Mouse (Mus musculus): ENCODE measurements around the gene Rbm47.
A peak's percentile ranks its signal among the peaks of the same experiment; 100 is the strongest.
"Not testable (repeated sequence)": the region's sequence is repeated elsewhere in the genome, so short reads cannot be mapped to it uniquely, and the experiment has no call there.

Rbm47 gene

GRCm38 (mm10) chr5:66173018-66173417 lies at the start of gene Rbm47:
Gene Rbm47, minus strand, starts transcription at chr5:66173118.
- no peak for DNase-seq (ENCODE audit: extremely low read depth, low read depth)

DNA sequence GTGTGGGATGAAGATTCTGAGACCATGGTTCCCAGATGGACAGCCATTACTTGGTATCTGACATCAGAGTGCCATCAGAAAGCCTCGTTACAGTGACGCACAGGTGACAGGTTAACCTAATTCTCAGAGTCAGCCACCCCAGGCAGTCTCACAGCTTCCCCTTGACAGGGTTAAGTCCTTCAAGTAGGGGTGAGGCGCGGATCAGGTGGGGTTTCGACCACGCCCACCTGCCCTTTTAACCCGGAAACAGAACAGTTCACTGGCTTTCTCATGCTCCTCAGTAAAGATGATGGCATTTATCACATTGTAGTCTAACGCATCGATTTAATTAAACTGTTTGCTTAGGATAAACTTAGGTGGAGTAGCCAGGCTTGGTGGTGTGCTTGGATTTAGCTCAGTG lies 47.7 kb upstream of the Rbm47 start:
- DNase-seq (ENCODE audit: extremely low read depth, low read depth) = no peak

GRCm38 (mm10) chr5:66219692-66220091 lies 46.8 kb upstream of the Rbm47 start:
- DNase-seq (ENCODE audit: extremely low read depth, low read depth) = no peak

DNA sequence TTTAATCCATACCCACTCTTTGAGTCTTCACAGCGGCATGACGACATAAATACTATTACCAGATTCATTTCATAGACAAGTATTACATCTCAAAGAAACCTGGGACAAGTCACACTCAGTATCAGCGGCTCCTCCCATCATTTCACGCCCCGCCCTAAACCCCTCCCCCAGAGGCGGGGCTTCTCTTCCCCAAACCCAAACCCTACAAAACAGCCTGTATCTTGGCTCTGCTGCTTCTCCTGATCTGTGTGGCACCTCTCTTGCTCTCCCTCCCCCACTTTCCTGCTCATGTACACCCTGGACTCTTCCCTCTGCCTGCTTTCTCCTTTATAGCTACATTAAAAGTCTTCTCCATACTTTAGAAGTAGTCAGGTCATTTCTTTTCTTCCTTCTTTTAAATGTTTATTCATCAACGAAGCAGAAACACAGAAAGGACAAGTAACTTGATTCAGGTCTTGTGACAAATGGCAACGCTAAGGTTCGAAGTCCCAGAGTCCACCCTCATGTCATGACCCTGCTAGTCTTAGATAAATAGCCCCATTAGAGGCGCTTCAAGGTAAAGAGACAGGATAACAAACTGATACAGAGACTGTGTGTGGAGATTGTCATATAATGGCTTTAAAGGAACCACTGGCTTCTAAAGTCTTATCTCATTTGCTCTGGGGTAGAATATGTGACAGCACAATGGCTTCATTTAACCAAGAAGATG lies 42.8 kb upstream of the Rbm47 start:
- no peak for DNase-seq (ENCODE audit: extremely low read depth, low read depth)

GRCm38 (mm10) chr5:66214395-66214935 lies 41.5 kb upstream of the Rbm47 start:
- no peak for DNase-seq (ENCODE audit: extremely low read depth, low read depth)

DNA sequence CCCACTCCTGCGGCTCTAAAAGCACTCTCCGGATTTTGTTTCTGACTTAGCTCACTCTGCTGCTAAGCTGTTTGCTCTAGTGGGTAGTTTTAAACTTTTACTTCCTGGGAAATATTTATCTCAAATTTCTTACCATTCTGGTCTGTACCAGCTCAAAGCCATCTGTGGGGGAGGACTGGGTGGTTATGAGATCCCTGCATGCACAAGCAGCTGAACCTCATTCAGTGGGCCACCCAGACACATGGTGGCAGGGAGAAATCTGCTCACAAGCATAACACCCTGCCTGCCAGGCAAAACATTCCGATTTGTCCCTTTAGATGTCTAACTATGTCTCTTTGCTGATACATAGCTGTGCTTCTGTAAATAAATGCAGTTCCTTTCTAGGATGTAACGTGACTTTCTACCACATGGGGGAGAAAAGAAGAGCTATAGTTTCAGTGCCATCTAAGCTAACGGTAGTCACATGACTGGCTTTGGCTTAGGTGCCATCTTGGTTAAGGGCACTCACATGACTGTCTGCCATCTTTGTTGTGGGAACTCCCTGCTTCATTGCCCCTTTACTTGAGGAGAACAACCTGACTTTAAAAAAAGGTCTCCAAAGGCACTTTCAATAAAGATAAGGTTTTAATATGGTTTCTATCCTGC lies 36.7 kb upstream of the Rbm47 start:
- peak; percentile 14 for DNase-seq (ENCODE audit: extremely low read depth, low read depth)

GRCm38 (mm10) chr5:66204966-66205365 lies 32.0 kb upstream of the Rbm47 start:
- DNase-seq (ENCODE audit: extremely low read depth, low read depth) = no peak

DNA sequence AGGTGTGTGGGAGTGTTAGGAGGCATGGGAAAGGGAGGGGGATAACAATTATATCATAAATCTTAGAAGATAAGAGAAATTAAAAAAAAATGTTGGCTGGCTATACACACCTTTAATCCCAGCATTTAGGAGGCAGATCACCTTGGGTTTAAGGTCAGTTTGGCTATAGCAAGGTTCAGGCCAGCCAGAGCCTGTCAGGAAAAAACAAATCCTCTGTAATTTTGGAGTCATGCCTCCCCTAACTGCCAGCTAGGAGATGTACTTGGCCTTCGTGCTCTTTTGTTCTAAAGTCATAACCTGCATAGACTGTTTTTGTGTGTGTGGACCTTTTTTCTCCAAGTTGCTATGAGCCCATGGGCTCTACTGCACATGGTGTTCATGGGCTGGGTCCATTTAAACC lies 30.5 kb upstream of the Rbm47 start:
- DNase-seq (ENCODE audit: extremely low read depth, low read depth) = no peak

GRCm38 (mm10) chr5:66200044-66200443 lies 27.1 kb upstream of the Rbm47 start:
- DNase-seq (ENCODE audit: extremely low read depth, low read depth) = no peak

DNA sequence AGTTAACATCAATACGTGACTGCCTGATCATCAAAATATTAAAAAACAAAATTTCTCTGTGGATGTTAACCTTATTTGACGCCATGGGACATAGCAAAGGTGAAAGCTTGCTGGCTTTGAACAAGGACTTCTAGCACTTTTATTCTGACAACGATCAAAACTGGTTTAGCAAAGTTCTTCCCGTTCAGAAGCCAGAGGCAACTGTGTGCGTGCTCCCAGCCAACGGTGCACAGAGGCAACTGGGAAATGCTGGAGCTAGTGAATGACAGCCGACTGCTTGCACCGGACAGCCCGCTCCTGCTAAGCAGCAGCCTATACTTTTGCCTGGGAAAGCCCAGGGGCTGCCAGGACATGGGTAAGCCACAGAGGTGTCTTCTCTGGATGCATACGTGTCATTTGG lies 22.4 kb upstream of the Rbm47 start:
- DNase-seq (ENCODE audit: extremely low read depth, low read depth) = no peak

DNA sequence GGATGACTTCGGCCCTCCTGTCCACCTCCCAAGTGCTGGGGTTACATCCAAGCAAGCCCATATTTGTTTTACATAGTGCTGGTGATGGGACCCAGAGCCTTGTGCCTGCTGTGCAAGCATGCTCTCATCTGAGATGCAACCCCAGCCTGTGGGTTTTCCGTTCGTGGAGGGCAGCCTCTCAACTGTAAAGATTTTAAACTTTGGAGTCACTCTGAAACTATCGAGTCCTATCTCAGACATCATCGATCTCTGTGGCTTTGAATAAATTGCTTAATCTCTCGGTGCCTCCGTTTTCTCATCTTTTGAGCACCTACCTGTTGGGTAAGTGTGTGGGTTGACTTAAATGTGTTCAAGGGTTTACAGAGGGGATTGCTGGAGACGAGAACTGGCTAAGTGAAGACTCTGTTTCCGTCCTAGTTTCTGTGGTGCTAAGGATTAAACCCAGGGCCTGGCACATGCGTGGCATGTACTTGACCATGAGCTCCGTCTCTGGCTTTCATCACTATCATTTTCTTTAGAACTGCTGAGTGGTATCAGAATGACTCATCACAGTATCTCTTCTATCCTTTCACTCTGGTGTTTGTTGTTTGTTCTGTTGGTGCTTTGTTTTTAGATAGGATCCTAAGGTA lies 20.4 kb upstream of the Rbm47 start:
- DNase-seq (ENCODE audit: extremely low read depth, low read depth) = no peak

GRCm38 (mm10) chr5:66191185-66191503 lies 18.2 kb upstream of the Rbm47 start:
- no peak for DNase-seq (ENCODE audit: extremely low read depth, low read depth)

DNA sequence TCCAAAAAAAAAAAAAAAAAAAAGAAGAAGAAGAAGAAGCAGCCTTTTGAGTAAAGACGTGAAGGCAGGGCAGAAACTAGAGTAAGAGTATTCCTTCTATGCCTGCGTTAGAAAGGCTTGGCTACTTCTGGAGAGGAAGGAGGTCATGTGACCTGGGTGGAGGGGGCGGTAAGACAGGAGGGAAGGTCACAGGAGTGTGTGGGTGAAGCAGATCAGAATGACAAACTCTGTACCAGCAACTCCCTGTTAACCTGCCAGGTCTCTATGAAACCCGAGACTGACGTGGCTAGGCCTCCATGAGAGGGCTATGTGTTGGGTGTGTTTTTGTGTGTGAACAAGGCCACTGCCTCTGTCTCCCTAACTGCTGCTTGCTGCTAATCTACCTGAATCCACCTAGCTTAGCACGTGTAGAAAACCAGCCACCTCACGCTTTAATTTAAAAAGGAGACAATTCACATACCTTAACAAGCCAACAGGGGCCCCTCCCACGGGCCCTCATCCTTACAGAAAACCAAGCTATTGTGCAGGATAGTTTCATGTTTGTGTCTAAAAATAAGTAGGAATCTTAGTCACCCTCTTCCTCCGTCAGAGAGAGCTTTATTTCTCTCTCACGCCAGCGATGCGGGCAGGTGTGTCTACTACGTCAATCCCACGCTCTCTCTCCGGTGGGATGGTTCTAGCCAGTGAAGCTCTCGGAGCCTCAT lies 17.7 kb upstream of the Rbm47 start:
- DNase-seq (ENCODE audit: extremely low read depth, low read depth) = no peak

- not testable (repeated sequence) for DNase-seq (ENCODE audit: extremely low read depth, low read depth)
These were observed 15.7 kb upstream of the Rbm47 start for GRCm38 (mm10) chr5:66188591-66188990.

GRCm38 (mm10) chr5:66182156-66182555 lies 9.2 kb upstream of the Rbm47 start:
- no peak for DNase-seq (ENCODE audit: extremely low read depth, low read depth)

DNA sequence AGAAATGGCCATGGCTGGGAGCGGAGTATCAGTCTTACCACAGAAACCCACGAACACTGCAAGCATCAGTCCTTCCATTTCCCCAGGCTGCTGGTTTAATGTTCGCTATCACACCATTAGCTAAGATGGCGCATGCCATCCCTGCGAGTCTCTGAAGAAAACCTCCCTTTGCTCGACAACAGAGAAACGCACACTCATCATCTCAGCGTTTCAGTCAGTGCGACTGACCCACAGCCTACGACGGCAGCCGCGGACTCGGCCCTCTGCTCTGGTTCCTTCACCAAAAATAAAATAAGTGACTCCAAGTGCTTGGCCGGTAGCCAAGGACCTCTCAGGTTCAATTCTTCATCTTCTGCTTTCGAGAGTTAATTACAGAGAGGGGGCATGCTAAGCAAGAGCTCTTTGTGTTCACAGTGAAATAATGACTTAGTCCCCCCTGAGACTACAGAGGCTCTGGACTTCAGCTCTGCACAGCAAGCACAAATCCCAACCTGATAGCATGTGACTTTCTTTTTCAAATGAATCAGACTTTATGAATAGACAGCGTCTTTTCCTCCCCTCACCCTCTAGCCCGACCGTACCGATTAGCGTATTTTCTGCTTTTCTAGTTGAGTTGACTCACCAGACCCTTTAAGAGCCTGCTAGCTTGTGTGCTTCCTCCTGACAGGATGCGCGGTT lies 1.4 kb upstream of the Rbm47 start:
- DNase-seq (ENCODE audit: extremely low read depth, low read depth) = no peak

- no peak for DNase-seq (ENCODE audit: extremely low read depth, low read depth)
These were observed 2.3 kb downstream of the Rbm47 start for GRCm38 (mm10) chr5:66170591-66170990.

DNA sequence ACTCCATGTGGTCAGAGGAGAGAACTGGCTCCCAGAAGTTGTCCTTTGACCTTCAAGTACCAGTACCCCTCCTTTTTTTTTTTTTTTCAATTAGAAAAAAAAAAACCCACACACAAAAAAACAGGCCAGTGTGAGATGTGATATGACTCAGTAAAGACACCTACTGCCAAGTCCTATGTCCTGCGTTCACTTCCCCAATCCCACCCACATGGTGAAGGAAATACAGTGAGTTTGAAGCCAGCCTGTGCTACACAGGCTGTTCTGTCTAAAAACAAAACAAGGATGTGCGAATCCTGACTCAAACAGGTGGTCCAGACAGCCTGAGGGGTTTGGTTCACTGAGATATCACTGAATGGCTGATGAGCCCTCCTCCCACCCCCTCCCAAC lies 3.8 kb downstream of the Rbm47 start:
- no peak for DNase-seq (ENCODE audit: extremely low read depth, low read depth)

DNA sequence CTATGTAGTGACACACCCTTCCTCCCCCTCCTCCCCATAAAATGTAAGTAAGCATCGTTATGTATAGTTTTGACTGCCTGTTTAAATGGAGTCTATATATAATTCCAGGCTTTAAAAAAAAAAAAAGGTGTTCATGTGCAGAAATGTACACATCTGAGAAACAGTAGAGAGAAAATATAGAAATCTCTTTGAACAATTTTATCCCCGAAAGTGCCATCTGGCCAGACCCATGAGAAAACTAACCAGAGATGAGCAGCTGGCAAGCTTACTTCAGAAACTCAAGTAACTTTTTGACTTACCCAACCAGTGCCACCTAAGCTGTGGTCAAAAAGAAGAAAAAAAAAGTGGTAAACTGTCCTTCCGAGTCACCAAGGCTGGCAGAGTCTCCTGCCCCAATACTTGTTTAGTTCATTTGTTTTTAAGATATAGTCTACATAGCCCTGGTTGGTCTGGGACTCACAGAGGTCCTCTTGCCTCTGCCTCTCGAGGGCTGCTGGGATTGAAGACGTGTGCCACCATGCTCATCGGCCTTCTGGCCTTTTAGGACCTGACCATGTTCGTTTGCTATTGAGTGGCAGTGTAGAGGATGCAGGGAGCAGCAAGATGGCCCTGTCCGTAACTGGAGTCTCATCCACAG lies 4.3 kb downstream of the Rbm47 start:
- DNase-seq (ENCODE audit: extremely low read depth, low read depth) = no peak

DNA sequence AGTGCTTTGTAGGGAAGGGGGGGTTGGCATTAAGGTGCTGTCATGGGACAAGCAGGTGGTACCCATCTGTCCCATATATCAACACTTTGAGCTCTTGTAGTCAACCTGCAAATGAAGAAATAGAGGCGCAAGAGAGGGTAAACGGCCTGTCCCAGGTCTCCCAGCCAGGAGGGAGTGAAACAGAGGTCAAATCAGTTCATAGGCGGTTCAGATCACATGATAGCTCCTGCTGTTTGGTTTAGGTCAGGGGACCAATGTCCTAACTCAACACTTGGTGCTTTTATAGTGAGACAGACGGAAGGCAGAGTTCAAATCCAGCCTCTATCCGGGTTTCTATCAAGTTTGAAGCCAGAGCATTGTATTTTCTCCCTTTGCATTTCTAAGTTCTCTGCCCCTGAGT lies 6.0 kb downstream of the Rbm47 start:
- DNase-seq (ENCODE audit: extremely low read depth, low read depth) = no peak

DNA sequence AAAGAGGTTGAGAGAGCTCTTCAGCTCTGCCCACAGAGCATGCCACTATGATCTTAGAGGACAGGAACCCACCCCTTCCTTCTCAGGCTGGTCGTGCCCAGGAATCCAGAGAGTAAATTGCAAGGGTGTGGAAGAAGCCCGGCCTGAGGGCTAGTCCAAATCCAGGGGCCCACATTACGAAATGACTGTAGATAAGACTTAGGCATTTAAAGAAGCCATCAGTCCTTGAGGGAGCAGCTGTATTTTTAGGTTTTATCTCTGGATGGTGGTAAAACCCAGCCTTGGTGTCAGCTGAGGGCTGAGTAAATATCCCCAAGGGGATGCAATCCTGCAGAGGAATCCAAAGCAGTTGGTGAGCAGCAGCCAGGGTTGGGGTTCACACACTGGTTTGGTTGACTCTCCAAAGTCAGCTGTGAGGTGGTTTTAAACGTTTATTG lies 6.7 kb downstream of the Rbm47 start:
- no peak for DNase-seq (ENCODE audit: extremely low read depth, low read depth)

All from MEL-GATA-1-ER (cell line).